Mouse (Mus musculus) telencephalon, adult 2 months (tissue): Measurements from ENCODE around the gene Tst.

Experiments
- DNase-seq: peaks from one replicate; pipeline ENCODE4 v3.0.0-alpha.2; 2011; ENCODE audit warnings: low read depth, low spot score

The Tst gene

DNA sequence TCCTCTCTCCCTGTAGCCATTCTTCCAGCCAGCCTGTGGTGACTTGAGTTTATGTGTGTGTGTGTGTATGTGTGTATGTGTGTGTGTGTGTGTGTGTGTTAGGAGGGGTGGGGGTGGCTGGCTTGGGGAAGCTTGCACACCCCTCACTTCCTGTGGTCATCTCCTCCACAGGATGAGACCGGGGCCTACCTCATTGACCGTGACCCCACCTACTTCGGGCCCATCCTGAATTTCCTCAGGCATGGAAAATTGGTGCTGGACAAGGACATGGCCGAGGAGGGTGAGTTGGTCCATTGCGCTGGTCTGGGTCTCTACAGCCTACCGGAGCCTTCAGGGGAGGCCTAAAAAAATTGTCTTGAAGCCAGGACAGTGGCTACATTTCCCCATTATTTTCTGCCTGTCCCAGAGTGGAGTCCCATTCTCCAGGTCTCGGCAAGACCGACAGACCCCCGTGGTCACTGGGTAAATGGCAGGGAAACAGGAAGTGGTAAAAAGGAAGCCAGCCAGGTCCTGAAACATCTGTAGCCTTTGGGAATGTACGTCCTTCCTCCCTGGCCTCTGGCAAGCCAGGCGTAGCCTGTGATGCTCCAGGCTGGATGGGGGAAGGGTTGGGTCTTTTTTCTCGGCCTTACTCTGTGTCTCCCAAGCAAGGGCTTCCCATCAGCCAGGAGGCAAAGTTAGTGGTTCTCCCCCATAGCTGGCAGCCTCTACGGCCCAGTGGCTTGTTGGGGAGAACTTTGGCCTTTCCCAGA, 24.3 kb upstream of the Tst start:
- DNase-seq: no peak

DNA sequence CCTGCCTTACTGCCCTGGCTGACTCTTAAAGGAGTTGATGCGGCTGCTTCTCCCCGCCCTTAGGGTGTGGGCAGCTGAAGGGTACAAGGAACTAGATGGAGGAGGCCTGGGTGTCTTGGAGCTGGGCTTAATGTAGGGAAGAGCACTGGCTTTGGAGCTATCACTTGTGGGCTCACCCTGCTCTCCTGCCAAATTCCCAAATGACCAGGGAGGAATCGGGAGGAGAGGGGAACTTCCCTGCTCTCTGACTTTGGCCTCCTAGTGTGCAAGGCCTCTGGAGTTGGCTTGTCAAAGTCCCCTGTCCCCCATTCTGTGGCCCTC, 23.4 kb upstream of the Tst start:
- no peak for DNase-seq

GRCm38 (mm10) chr15:78428391-78429138, 22.9 kb upstream of the Tst start, which contains the start of gene Kctd17:
TSS of gene Kctd17 (plus strand) at chr15:78428564.
- DNase-seq: peak; percentile 76

GRCm38 (mm10) chr15:78425230-78425629, 19.5 kb upstream of the Tst start:
- DNase-seq: no peak

DNA sequence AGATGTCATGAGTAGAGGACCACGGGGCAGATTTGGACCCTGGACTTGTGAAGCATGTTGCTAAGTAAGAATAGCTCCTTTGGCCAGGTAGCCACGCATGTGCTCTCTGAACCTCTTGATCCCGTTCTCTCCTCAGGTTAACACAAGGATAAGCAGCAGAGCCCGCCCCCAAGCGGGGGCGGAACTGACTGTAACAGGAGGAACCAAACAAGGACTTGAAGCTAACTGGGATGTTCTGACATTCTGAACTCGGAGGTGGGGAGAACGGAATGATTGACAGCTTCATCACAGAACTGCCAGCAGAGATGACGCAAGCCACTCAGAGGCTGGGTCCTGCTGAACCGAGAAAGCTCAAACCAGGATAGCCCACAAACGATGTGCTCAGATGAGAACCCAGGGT, 18.8 kb upstream of the Tst start:
- peak; percentile 15 for DNase-seq

DNA sequence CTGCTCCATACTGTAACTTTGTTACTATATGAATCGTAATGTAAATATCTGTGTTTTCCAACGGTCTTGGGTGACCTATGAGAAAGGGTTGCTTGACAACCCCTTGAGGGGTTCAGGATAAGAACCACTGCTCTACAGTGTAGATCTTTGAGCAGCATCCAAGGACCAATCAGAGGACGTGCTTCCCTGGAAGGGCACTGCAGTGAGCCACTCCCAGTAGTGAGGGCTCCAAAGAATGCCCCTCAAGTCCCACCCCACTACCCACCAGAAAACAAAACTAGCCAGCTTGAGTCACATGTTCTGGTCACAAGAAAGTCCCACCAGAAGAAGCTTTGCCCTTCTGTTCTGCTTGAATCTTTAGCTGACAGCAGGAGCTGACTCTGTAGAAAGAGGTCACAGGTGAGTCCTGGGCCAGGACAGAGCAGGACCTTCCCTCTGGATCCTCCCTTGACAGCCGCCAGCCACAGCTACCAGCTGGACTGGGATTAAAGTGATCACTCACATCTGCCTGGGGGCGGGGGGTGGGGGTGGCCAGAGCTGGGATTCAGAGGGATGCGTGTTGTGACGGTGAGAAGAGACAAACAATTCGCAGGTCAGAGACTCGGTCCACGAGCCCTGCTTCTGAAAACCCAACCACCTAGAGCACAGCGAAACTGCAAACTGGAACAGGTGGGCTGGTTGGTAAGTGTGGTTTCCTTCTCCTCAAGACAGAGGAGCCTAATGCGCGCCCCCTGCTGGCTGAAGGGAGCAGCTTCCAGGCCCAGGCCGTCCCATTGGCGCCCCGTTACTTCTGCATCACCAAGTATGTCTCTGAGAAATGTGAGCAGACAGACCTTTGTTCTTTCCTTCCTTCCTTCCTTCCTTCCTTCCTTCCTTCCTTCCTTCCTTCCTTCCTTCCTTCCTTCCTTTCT, 16.6 kb upstream of the Tst start:
- peak; percentile 45 for DNase-seq

DNA sequence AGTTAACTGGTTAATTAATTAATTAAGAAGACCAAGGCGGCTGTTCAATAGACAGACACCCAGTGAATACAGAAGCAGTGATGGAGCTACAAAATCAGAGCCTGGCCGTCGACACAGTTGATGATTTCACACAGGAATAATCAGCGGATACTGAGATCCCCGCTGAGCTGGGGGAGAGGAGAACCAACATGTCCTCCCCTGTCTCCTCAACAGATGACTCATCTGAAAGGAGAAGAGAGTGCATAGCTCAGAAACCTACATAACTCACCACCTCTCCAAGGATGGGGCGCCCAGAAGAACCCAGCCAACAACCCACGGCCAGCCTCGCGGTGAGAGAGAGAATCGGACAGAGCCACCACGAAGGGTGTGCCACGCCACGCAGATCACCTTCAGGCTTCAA, 14.7 kb upstream of the Tst start:
- no peak for DNase-seq

DNA sequence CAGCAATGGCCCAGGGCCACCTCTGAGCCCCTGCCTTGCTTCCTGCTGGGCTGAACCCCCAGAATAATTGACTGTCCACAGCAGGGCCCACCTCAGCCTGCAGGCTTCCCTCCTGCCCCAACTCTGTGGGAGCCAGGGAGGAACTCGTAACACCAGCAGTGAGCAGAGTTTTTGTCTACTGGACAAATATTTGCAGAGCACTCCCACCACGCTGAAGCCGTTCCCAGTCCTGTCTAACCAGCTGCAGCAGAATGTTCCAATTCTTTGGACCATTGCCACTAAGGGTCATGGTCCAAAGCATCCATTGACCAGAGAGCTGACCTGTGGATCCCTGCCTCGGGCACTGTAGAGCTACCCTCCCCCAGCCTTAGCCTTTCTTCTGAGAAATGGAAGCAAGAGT, 11.2 kb upstream of the Tst start:
- DNase-seq: no peak

GRCm38 (mm10) chr15:78414157-78414556, 8.4 kb upstream of the Tst start:
- DNase-seq: no peak

DNA sequence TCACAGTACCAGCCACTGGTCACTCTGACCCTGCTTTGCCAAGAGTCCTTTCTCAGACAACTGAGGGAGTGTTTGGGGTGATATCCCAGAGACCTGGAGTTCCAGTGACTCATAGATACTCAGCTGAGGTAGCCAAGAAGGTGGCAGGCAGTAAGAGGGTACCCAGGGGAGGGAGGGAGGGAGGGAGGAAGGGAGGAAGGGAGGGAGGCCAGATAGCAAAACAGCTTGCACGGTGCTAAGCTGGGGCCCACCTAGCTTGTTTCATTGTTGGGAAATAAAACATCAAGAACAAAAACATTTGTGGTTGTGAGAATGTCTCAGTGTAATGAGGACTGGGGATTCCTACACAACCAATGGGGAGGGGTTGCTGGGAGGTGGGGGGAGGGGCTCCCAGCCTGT, 8.0 kb upstream of the Tst start:
- DNase-seq: no peak

- no peak for DNase-seq
Observed at GRCm38 (mm10) chr15:78413083-78413718, 7.5 kb upstream of the Tst start.

GRCm38 (mm10) chr15:78409570-78410052, 3.9 kb upstream of the Tst start:
- no peak for DNase-seq

DNA sequence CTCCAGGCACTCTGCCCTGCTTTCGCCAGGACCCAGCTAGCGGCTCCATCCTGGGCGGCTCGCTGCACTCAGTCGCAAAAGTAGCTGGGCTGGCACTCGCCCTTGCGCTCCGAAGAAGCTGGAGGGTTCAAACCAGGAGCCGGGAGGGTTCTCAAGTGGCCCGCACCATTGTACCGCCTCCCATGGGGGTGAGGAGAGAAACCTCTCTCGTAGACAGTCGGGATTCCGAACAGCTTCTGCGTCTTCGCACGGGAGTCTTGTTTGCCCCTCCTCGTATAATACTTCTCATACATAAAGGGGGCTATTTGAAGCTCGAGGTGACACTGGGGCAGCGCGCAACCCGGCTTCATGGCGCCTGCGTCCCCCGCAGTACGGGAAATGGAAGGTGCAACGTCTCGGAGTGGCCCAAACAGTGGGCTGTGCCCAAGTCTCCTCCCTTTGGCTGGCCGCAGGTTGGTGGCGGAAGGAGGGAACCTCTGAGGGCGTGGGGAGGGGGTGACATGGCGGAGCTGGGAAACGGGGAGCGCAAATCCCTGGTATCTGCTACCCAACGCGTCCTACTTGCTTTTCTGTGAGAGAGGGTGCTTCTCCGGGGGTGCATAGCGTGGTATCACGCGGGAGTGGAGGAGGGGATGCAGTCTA, 707 bp upstream of the Tst start, which contains the start of gene Mpst:
Gene Mpst (plus strand): TSS at position 124 of the 642 bp plus-strand sequence.
- peak; percentile 85 for DNase-seq

DNA sequence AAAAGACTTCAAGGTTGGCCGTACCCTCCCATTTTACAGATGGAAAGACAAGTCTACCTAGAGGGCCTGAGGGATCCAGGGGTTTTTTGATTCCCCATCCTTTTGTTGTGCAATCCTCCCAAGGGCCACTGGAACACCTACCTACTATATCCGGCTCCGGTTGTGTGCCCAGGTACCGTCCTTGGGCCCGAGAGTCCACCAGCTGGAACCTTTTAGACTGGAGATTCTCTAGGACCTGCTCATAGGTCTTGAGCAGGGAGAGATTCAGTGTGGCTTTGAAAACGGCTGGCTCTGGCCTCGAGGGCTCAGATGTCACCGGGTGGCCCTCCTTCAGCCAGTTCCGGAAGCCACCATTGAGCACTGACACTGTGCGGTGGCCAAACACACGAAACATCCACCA, 609 bp downstream of the Tst start:
- no peak for DNase-seq

DNA sequence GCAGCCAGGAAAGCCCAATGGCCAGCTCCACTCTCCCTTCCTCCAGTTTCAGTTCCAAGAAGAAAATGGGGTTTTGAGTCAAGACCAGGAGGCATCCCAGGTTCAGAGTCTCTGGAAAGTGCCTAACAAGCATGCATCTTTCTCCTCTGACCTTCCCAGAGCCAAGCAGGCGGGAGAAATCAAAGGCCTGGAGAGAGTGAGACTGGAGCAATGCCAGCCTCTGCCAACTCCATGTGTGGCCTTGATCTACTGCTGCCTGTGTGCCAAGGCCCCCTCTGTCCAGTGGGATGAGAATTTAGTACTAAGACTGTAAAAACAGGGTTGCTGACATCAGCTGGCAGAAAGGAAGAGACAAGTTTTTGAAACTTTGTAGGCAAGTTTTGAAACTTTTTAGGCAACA, 1.8 kb downstream of the Tst start:
- DNase-seq: no peak

GRCm38 (mm10) chr15:78403301-78403741, 2.4 kb downstream of the Tst start:
- no peak for DNase-seq

GRCm38 (mm10) chr15:78402423-78402822, 3.3 kb downstream of the Tst start:
- no peak for DNase-seq

- DNase-seq: no peak
Observed at GRCm38 (mm10) chr15:78401921-78402320, 3.8 kb downstream of the Tst start.

GRCm38 (mm10) chr15:78401345-78401744, 4.4 kb downstream of the Tst start:
- no peak for DNase-seq

DNA sequence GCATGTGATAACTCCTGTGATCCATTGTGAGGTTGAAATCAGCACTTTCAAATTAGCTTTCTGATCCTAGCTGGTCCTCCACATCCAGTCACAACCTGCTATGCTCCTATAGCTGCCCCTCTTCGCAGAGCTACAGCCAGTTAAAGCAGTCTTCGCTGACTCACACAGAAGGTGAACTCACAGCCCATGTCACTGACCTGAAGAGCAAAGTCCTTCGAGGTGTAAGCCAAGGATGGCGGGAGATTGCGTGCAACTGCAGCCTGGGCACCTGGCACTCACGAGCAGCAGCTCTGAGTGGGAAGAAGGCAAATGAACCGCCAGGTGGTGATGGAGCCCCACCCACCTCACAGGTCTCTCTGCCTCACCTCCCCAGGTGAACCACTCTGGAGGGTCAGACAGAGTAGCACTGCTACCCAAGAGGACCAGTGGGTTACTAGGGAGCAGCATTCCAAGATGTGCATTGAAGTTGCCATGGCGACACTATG, 10.2 kb downstream of the Tst start, which contains the start of gene Tex33:
Gene Tex33 (minus strand): TSS at position 435 of the 485 bp plus-strand sequence.
- no peak for DNase-seq

DNA sequence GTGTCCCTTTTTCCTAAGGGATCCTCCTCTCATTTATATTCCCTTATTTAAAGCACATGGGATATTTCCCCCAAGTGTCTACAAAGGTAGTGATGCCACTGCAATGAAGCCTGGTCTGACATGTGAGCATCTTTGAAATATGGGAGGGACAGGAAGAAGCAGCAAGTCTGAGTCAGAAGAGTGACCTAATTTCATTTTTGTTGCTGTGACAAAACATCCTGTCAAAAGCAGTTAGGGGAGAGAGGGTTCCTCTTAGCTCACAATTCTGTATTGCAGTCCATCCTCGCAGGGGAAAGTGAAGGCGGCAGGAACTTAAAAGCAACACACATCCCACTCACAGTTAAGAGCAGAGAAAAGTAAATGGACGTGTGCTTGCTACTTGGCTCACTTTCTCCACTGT, 14.9 kb downstream of the Tst start:
- DNase-seq: no peak
